Mouse (Mus musculus) cerebellum, adult 11-12 months (tissue): ENCODE data around the gene Vangl1.
"Not testable (repeated sequence)": the region's sequence is repeated elsewhere in the genome, so short reads cannot be mapped to it uniquely, and the experiment has no call there.

ENCODE experiments used
- DNase-seq: peaks from one replicate; pipeline ENCODE4 v3.0.0; 2022

Vangl1 gene

DNA sequence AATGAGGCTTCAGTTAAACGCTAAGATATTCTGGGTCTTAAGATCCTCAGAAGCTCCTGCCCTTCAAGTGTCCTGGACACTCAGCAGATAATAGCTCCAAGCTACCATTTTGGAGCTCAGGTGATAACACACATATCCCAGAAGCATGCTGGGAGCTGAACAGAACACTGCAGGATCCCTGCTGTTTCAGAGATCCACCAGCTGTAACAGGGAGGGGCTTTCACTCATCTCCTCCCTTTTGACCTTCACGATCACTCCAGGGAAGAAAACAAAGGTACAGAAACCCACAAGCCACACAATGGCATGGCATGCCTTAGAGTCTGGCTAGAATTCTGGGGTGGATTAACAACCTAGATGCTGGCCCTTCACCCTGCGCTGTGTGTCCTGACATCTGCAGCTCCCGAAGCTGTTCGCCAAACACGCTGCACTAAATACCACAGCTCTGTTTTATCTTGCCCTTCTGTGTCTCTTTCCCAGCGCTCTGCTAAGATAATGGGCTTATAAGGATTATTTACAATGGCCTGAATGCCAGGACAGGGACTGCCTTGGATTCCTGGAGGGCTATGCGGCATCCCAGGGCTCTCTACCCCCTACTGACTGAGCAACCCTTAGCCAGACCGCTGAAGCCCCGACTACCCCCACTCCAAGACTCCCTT is 36.8 kb downstream of the Vangl1 start:
- no peak for DNase-seq

DNA sequence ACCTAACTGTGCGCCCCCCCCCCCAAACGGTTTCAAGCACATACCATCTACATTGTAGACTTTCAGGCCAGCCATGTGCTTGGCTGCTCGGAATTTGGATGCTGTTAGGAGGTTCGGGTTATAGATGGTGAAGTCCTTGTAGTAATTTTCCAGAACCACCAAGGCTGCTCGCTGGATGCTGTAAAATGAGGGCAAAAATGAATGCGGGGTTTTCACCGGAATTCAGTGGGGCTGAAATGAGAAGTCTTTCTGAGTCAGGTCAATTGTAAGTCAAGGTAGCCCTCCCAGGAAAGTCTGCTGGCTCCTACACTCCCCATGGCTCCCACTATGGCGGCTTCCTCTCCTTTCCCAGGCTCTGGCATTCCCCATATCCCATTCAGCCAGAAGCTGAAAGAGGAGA is 37.7 kb downstream of the Vangl1 start:
- DNase-seq: no peak

DNA sequence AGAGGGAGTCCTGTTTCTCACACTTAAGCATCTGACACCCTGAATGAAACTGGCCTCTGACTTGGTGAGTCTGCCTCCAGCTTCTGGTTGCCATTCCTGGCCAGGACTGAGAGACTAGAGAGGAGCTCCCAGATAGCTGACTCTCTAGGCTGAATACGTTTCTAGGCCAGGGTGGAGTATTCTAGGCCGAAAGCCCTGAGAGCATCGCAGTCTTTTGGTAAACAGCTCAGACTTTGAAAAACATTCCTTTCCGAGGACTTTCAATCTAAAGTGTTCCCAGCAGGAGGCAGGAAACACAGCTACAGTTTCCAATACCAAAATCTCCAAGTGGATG is 38.2 kb downstream of the Vangl1 start:
- no peak for DNase-seq

DNA sequence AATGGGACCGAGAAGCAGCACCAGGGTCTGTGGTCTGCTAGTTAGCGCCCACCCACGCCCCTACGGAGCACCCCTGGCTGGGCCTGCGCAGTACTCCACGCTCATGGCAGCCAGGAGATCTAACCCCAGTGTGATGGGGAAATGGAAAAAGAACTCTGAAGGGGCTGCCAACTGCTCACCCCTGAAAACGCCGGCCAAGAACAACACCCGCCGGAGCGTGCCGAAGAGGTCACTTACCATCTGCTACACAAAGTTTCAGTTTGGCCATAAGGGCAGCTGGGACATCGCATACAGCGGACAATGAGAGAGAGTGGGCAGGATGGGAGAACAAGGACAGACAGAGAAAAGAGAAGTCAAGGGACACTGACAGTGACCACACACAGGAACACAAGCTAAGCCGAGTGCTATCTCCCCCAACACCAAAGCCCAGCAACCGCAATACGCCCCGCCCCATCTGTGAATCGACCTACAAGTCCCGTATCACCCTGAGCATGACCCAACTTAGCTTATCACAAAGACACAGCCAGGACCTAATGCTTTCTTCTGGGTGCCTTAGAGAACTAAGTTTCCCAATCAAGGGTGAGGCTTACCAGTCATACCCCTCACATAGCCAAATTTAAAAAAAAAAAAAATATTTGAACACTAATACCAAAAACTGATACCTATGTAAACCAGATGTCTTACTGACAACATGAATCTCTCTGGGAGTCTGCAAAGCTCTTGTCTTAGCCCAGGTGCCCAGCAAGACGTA is 38.8 kb downstream of the Vangl1 start:
- no peak for DNase-seq

DNA sequence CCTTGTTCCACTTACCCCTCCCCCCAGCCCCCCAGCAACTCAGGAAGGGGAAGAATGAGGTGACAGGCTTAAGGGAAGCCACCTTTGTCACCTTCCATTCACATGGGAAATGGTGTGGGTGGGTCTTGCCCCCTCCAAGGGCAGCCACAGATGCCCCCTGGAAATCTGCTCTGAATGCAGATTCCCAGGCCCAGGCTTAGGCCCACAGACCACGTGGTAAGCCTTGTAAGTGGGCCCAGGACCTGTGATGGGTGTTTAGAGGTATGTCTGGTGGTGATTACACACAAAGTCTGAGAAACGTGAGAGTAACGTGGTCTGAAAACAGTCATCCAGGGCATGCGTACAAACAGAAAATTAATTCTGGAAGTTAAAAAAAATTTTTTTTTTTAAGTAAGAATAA is 39.6 kb downstream of the Vangl1 start:
- no peak for DNase-seq

DNA sequence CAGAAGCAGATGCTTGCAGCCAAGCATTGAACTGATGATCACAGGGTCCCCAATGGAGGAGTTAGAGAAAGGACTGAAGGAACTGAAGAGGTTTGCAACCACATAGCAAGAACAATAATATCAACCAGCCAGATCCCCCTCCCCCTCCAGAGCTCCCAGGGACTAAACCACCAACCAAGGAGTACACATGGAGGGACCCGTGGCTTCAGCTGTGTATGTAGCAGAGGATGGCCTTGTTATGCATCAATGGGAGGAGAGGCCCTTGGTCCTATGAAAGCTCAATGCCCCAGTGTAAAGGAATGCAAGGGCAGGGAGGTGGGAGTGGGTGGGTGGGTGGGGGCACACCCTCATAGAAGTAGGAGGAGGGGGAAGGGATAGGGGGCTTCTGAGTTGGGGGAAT is 40.6 kb downstream of the Vangl1 start:
- DNase-seq: not testable (repeated sequence)

DNA sequence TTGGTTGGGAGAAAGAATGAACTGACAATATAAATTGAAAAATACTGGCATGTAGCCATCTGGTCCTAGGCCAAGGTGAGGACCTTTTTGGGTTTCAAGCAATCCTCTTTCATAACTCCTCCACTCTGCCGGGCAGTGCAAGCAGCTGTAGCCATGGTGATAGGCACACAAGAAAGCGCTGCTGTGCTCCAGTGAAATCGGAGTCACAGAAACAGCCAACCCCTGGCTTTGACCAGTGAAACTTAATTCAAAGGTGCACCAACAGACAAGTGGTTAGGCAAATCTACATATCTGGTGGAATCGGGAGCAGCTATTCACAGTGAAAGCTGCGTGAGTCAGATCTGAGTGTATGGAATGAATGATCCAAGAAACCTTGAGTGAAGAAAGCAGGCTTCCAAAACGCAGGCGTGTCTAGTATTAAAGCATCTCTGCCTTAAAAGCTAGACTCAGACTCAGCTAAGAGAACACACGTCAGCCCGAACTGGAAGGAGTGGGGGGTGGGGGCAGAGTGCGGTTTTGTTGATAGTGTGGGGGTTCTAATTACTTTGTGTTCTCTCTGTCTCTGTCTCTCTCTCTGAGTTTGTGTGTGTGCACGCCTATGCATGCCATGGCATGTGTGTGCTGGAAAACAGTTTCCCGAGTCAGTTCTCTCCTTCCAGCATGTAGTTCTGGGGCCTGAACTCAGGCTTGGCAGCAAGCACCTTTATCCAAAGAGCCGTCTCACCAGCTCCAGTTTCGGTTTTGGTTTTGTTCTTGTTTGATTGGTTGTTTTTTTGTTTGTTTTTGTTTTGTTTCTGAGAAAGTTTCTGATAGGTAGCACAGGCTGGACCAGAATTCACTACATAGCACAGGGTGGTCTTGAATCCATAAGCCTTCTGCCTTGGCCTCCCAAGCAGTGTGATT is 44.8 kb downstream of the Vangl1 start:
- no peak for DNase-seq

DNA sequence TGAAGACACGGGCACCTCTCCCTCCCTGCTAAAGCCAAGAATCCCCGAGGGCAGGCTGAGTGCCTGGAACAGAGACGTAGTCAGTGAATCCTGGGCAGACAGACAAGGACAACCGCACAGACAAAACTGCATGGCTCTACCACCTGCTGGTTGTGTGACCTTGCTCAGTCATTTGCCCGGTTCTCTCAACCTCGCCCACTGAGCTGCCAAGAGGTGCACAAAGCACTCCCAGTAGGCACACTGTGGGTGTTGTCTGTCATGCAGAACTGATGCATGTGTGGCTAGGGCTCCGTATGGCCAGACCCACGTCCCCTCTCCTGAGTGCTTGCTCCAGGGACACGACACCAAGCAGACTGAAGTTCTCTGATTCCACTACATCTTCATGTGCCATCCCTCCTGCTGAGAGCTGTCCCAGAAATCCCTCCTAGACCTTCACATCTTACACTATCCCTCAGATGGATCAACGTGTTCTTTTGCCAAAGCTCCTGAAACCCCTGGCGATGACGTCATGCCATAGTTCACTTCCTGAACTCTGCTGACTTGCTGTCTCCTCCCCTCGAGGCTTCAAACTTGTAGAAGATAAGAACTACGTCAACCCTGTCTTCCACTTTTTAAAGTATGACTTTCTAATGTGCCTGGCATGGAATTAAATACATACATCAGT is 45.6 kb downstream of the Vangl1 start:
- no peak for DNase-seq

DNA sequence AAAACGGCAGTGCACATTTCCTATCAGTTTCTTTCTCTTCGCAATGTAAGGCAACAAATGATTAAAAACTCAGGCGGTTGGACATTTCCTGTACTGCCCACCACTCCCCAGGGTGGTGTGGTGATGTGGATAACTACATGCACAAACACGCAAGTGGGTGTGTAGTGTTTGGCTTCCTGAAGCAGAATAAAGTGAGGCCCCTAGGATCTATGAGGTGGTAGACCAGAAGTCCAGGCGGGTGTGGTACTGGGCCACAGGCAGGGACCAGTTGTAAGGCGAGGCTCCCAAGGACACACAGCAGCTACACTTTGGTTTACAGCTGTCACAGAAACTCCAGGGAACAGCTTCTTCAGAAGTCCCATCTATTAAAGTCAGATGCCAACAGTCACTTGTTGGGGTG is 46.8 kb downstream of the Vangl1 start:
- DNase-seq: no peak

DNA sequence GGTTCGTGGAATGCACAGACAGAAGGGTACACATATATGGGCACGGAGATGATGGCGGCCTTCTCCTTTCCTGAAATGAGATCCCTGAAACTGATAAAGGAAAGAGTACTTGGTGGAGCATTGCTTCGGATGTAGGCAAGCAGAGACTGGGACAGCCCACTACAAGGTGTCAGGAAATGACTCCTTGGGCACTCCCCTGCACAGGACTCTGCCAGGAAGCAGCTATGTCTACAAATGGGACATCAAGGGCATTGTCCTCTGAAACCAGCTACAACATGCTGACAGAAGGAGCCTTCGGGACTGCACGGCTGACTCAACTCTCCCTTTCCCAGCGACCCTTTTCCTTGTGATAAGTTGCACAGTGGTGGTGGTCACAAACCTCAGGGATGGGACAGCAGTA is 47.8 kb downstream of the Vangl1 start:
- no peak for DNase-seq

DNA sequence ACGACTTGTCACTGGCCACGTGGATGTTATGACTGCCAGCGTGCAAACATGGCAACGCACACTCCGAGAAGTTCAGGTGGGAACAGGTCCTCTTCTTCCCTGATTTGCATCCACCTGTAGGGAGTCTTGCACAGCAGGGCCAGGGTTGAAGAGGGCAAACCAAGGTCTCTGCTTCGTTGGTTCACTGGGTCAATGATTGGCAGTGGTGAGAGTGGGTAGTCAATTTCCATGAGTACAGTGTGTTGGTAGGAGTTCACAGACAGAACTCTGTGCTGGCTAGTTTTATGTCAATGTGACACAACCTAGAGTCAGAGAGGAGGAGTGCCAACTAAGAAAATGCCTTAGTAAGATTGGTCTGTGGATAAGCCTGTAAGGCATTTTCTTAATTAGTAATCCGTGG is 50.4 kb downstream of the Vangl1 start:
- DNase-seq: no peak

DNA sequence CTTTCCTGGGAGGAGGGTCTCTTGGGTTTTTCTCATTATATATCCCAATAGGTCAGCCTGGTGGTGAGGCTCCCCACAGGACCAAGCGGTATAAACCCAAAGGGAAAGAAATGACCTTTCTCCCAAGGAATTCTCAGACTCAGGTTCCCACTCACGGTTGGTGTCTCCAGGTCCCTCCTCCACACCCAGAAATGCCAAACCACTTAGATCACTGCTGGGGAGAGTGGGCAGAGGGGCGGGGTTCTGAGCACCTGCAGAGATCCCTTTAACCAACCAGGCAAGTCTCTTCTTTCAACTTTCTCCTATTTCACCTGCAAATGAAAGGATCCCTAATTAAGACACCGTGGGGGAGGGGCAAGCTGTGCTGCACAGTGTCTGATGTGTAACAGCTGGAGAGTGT is 51.6 kb downstream of the Vangl1 start:
- no peak for DNase-seq

DNA sequence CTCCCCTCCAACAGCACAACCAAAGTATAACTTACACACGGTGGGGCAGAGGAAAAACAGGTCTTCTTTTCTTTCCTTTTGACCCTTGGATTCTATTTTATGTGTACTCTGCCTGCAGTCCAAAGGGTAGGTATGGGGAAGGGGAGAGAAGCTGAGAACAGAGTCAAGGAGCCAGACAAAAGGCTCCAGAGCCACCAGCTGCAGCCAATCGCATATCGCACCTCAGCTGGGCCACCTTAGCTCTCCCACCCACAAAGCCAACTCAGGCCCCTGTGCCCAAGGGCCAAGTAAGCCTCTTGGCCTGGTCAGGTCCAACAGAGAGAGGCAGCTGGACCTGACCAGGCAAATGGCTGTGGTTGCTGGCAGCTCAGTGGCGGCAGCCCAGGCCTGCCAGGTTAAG is 52.0 kb downstream of the Vangl1 start:
- no peak for DNase-seq

DNA sequence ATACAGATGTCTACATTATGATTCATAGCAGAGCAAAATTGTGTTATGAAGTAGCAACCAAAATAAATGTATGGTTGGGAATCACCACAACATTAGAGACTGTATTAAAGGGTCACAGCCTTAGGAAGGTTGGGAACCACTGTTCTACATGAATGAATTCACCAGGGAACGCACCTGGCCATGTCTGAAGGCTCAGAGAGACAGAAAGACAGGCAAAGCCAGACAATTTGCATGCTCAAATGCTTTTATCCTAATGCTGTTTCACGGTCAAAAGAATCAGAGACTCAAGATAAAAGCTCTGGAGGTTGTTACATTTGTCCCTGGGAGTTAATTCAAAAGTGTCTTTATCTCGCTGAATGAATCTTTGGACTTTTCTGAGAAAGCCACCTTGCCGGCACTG is 52.6 kb downstream of the Vangl1 start:
- no peak for DNase-seq

DNA sequence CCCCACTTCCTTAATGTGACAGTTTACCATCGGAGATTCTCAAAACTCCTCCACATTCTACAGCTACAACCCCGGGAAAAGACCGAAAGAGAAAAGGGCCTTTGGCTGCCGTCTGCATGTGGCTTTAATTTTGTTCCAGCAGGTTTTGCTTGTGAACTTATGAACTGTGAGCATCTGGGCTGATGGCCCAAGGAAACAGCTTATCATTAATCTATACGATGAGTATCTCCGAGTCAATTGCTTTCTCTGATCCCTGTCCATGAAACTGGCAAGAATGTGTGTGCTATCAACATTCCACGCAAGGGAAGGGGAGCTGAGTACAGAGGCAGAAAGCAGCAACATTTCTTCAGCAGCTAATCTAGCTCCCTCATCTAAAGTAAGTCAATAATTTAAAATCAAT is 54.6 kb downstream of the Vangl1 start:
- DNase-seq: no peak

DNA sequence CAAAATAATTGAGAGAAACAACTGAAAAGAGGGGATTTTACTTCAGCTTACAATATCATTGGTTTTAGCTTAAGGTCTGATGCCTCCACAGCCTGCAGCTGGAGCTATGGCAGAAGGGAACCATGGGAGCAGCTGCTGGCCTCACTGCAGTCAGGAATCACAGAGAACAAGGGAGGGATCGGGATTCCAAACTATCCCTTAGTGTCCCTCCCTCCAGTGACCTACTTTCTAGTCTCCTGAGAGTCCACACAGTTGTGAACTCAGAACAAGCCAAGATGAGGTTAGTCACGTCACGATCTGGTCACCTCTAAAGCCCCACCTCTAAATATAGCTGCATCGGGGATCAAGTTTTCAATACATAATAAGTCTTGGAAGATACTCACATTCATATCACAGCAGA is 57.3 kb downstream of the Vangl1 start:
- no peak for DNase-seq

DNA sequence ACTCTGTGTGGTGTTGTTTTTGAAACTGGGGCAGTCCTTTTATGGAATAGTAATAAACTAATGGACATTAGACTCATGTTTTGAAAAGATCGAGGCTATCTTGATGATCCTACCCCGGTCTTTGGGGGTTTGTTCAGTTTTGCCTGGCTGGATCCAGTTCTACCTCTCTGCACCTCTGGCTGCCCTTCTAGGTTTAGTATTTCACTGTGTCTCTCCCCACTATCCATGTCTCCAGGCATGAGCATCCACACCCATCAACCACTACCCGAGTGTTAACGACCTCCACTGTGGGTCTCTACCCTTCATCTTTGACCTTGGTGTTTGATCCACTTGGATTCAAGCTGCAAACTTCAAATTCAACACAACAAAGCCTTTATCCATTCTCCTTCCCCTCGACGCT is 58.1 kb downstream of the Vangl1 start:
- no peak for DNase-seq

DNA sequence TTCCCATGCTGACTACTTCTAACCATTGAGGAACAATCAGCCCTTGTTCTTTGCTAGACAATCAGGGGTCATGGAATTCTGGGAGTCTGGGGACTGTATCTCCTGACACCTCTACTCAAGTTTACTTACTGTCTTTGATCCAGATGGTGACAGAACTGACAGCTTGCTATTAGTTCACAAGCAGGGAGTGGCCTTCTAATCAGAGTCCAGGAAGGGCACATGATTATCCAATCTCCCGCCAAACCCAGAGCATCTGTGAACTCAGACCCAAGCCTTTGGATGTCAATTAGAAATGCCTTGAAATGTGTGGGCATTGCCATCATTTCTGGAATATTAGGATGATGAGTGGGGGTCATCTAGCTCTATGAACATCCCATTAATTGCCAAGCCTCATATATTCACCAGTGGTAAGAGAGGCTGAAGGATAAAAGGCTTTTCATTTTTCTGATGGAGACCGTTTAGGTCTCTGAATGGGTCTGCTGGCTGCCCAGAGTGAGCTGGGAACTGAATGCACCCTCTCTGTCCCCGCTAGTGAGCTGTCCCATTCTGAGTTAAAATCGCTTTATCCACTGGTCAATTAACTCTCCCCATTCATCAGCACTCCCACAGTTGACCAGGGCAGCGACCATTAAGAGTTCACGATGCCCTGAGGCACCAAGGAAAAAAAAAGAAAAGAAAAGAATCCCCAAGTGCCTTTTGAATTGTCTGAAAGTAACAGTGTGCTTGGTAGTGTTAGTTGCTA is 58.7 kb downstream of the Vangl1 start:
- DNase-seq: no peak

DNA sequence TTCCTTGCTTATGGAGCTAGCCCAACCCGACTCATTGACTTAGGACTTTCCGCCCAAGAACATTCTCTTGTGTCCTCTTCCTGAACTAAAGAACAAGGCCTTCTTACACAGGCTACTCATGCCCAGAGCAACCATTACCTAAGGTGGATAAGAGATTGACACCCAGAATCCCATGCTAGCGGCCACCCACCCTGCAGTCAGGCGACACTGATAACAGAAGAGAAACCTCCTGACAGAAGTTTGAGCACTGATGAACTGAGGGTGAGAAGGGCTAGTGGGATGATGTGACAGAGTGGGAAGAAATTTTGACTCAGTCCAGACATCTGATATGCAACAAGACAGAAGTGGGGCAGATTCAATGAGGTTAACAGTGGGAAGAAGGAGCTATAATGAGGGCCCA is 60.1 kb downstream of the Vangl1 start:
- no peak for DNase-seq

DNA sequence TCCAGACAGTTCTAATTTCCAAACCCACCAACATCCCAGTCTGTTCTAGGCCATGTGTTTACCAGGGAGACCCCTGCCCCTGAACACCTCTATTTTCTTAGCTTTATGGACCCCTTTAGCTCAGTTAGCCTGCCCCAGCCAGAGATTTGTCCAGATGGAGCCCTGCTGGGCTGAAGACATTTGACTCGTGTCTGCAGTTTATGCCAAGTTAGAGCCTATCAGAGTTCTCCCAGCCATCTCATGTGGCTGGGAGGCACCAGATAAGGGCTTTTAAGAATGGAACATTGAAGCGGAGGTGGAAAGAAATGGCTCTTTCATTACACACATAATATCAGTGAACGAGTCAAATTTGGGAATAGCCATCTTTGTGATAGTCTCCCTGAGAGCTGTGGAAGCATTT is 61.0 kb downstream of the Vangl1 start:
- DNase-seq: no peak

DNA sequence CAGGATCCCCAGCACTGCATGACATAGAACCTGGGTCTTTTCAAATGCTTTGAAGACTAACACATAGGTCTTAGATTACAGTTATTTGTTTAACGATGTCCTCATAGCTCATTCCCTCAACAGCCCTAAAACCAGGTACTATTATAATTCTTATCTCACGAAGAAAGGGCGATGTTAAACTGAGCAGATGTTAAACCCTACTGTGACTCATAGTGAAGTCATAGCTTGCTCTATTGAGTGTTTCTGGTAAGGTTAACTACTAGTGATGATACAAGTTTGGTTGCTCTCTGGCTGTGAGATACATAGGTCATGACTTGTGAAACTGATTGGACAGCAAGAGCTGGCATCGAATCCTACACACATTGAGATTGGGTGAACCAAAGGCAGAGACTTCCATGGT is 61.5 kb downstream of the Vangl1 start:
- no peak for DNase-seq

DNA sequence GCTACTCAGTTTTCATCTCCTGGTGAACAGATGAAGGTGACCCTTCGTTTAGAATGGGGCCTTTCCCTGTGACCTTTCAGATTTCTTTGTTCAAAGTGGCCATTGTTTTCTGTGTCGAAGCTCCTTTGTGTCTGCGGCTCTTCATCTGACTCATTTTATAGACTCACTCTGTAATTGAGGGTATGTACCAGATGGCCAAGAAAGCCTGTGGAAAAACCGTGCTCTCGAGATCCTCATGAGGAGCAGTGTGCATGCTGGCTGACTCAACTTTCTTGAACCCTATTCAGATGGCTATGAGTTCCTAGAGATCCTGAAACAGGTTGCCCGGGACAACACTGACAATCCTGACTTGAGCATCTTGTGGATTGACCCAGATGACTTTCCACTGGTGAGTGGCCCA is 62.6 kb downstream of the Vangl1 start:
- no peak for DNase-seq

DNA sequence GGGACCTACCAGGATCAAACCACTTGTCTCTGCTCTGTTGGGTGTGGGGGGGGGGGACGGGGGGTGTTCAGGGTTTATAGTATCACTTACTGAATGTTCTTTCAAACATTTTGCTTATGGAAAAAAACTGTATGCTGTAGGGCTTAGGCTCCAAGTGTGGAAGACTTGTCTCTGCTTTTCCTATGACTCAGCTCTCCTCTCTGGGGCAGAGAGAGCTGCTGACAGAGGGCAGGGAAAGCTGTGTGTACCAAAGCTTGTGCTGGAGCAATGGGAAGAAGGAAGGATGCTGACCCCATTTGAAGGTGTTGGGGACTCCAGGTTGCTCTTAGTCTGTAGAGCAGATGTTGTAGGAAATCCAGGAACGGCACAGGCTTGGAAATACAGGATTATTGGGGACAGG is 63.0 kb downstream of the Vangl1 start:
- DNase-seq: no peak
